Mouse (Mus musculus) liver, adult 2 months (tissue): ENCODE data around the gene D7Ertd443e.

Source experiments
- CTCF ChIP-seq: fragments of 200-500 bp; IDR thresholded peaks from 2 replicates; pipeline ENCODE4 v1.5.1; 2011; ENCODE audit warnings: low read depth, low read length, control low read depth
- POLR2A ChIP-seq: fragments of 200-500 bp; IDR thresholded peaks from 2 replicates; pipeline ENCODE4 v1.6.1; 2011; ENCODE audit warnings: low read length, control low read depth; ENCODE audit not compliant: insufficient read depth; ENCODE audit errors: extremely low read depth

GRCm38 (mm10) chr7:134272956-134273355 is 112.5 kb downstream of the D7Ertd443e start:
- no peak for TF ChIP-seq CTCF
- TF ChIP-seq POLR2A: no peak
